Mouse (Mus musculus): ENCODE measurements at regions not wholly inside any gene's neighbourhood (a gene's known extent, or its start where the extent isn't known, plus 50 kb on each side); places are given as distances from the start of the nearest gene placed in this dataset.

GRCm38 (mm10) chr16:50096563-50096962 is 296.2 kb downstream of the Cd47 start:
- peaks cover 3% of the 10 kb centered on the region; the same call in 1 of the 2 replicates for H3K4me1 ChIP-seq (ENCODE audit: control insufficient read depth, insufficient read depth, low read length)
- no peak overlapping the region for H3K4me3 ChIP-seq (ENCODE audit: low read length)
- ATAC-seq, result peak; percentile 91
- H3K27ac ChIP-seq (ENCODE audit: low read length), result peak overlapping the region; percentile 80
- no peak overlapping the region for H3K9ac ChIP-seq (ENCODE audit: low read depth, low read length)
- H3K27me3 ChIP-seq (replicated peaks; ENCODE audit: control insufficient read depth, insufficient read depth, low read length), result no peaks in the 10 kb centered on the region
- 69% methylated on average over 2 of the region's 2 CpGs for WGBS
- H3K9me3 ChIP-seq (ENCODE audit: control insufficient read depth, low read length), result no peaks in the 10 kb centered on the region
- H3K4me2 ChIP-seq (ENCODE audit: low read depth, low read length), result peak overlapping the region; percentile 18; the same call in 1 of the 2 replicates
- no peaks in the 10 kb centered on the region for H3K36me3 ChIP-seq (ENCODE audit: control insufficient read depth, insufficient read depth, low read length)

- Histone ChIP-seq H3K4me1 (ENCODE audit: control insufficient read depth, insufficient read depth, low read length) (no peaks in the 10 kb centered on the region), H3K27ac (ENCODE audit: low read length) (no peak overlapping the region), H3K9ac (ENCODE audit: low read depth, low read length) (no peak overlapping the region), H3K9me3 (ENCODE audit: control insufficient read depth, low read length) (no peaks in the 10 kb centered on the region), H3K36me3 (ENCODE audit: control insufficient read depth, insufficient read depth, low read length) (no peaks in the 10 kb centered on the region), H3K4me2 (ENCODE audit: low read depth, low read length) (no peak overlapping the region), H3K27me3 (replicated peaks; ENCODE audit: control insufficient read depth, insufficient read depth, low read length) (no peaks in the 10 kb centered on the region), H3K4me3 (ENCODE audit: low read length) (no peak overlapping the region)
- 62% methylated on average over 7 of the region's 7 CpGs for WGBS
- ATAC-seq, result peak; percentile 36; the same call in 1 of the 2 replicates
Measured at GRCm38 (mm10) chr16:50103340-50103739, 303.0 kb downstream of the Cd47 start.

GRCm38 (mm10) chr16:50118150-50118549 is 314.0 kb downstream of the Bbx start:
- no peak overlapping the region for H3K4me3 ChIP-seq (ENCODE audit: low read length)
- H3K4me2 ChIP-seq (ENCODE audit: low read depth, low read length), result no peak overlapping the region
- no peaks in the 10 kb centered on the region for H3K36me3 ChIP-seq (ENCODE audit: control insufficient read depth, insufficient read depth, low read length)
- no peaks in the 10 kb centered on the region for H3K4me1 ChIP-seq (ENCODE audit: control insufficient read depth, insufficient read depth, low read length)
- 95% methylated on average over 7 of the region's 7 CpGs for WGBS
- ATAC-seq, result no peak
- no peak overlapping the region for H3K9ac ChIP-seq (ENCODE audit: low read depth, low read length)
- no peaks in the 10 kb centered on the region for H3K9me3 ChIP-seq (ENCODE audit: control insufficient read depth, low read length)
- H3K27ac ChIP-seq (ENCODE audit: low read length), result no peak overlapping the region
- H3K27me3 ChIP-seq (replicated peaks; ENCODE audit: control insufficient read depth, insufficient read depth, low read length), result no peaks in the 10 kb centered on the region

- ATAC-seq, result no peak
- no peak overlapping the region for H3K4me3 ChIP-seq (ENCODE audit: low read length)
- no peaks in the 10 kb centered on the region for H3K4me1 ChIP-seq (ENCODE audit: control insufficient read depth, insufficient read depth, low read length)
- no peak overlapping the region for H3K27ac ChIP-seq (ENCODE audit: low read length)
- H3K4me2 ChIP-seq (ENCODE audit: low read depth, low read length), result no peak overlapping the region
- no peak overlapping the region for H3K9ac ChIP-seq (ENCODE audit: low read depth, low read length)
- H3K36me3 ChIP-seq (ENCODE audit: control insufficient read depth, insufficient read depth, low read length), result no peaks in the 10 kb centered on the region
- no peaks in the 10 kb centered on the region for H3K9me3 ChIP-seq (ENCODE audit: control insufficient read depth, low read length)
- H3K27me3 ChIP-seq (replicated peaks; ENCODE audit: control insufficient read depth, insufficient read depth, low read length), result no peaks in the 10 kb centered on the region
- 71% methylated on average over 2 of the region's 2 CpGs for WGBS
Measured at GRCm38 (mm10) chr16:50122460-50122859, 309.7 kb downstream of the Bbx start.

DNA sequence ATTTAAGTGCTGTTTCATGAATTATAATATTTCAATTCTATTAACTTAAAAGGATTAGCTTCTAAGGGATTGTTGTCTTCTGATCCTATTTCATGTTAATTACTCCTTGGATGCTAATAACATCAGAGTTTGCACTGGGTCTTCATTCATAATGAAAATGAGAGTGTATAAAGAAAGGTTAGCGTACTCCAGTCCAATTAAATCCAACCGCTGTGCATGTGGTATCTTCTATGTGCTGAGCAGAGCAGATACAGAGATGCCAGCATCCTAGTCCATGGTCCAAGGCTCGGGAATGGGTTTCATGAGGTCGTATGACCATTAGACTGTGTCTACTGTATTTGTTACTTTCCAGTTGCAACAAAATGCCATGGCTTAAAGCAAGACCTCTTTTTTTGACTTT is 307.5 kb downstream of the Bbx start:
- Histone ChIP-seq H3K27me3 (replicated peaks; ENCODE audit: control insufficient read depth, insufficient read depth, low read length) (no peaks in the 10 kb centered on the region), H3K27ac (ENCODE audit: low read length) (no peak overlapping the region), H3K4me2 (ENCODE audit: low read depth, low read length) (no peak overlapping the region), H3K9ac (ENCODE audit: low read depth, low read length) (no peak overlapping the region), H3K9me3 (ENCODE audit: control insufficient read depth, low read length) (no peaks in the 10 kb centered on the region), H3K4me3 (ENCODE audit: low read length) (no peak overlapping the region), H3K4me1 (ENCODE audit: control insufficient read depth, insufficient read depth, low read length) (no peaks in the 10 kb centered on the region), H3K36me3 (ENCODE audit: control insufficient read depth, insufficient read depth, low read length) (no peaks in the 10 kb centered on the region)
- no peak for ATAC-seq
- 91% methylated on average over 4 of the region's 4 CpGs for WGBS

DNA sequence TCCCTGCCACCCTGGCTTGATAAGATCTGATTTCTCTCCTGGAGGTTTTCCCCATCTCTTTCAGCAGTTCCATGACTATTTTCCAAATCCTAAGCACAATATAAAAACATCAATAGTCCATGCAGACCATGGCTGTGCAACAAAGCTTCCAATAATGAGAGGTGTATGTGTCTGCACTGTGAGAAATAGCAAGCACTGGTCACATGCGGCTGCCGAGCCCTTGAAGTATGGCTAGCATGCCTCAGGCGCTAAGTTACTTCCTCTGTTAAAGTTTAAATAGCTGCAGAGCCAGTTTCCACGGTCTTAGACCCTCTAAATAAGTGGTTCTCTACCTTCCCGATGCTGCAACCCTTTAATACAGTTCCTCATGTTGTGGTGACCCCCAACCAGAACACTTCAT is 306.6 kb downstream of the Bbx start:
- ATAC-seq, result no peak
- Histone ChIP-seq H3K4me3 (ENCODE audit: low read length) (no peak overlapping the region), H3K27me3 (replicated peaks; ENCODE audit: control insufficient read depth, insufficient read depth, low read length) (no peaks in the 10 kb centered on the region), H3K9ac (ENCODE audit: low read depth, low read length) (no peak overlapping the region), H3K9me3 (ENCODE audit: control insufficient read depth, low read length) (no peaks in the 10 kb centered on the region), H3K4me2 (ENCODE audit: low read depth, low read length) (no peak overlapping the region), H3K36me3 (ENCODE audit: control insufficient read depth, insufficient read depth, low read length) (no peaks in the 10 kb centered on the region), H3K4me1 (ENCODE audit: control insufficient read depth, insufficient read depth, low read length) (no peaks in the 10 kb centered on the region), H3K27ac (ENCODE audit: low read length) (no peak overlapping the region)
- 54% methylated on average over 5 of the region's 5 CpGs for WGBS

- WGBS, result 88% methylated on average over 2 of the region's 2 CpGs
- ATAC-seq, result no peak
- no peak overlapping the region for H3K27ac ChIP-seq (ENCODE audit: low read length)
- no peaks in the 10 kb centered on the region for H3K27me3 ChIP-seq (replicated peaks; ENCODE audit: control insufficient read depth, insufficient read depth, low read length)
- no peak overlapping the region for H3K9ac ChIP-seq (ENCODE audit: low read depth, low read length)
- H3K4me1 ChIP-seq (ENCODE audit: control insufficient read depth, insufficient read depth, low read length), result no peaks in the 10 kb centered on the region
- H3K36me3 ChIP-seq (ENCODE audit: control insufficient read depth, insufficient read depth, low read length), result no peaks in the 10 kb centered on the region
- no peak overlapping the region for H3K4me3 ChIP-seq (ENCODE audit: low read length)
- H3K9me3 ChIP-seq (ENCODE audit: control insufficient read depth, low read length), result no peaks in the 10 kb centered on the region
- H3K4me2 ChIP-seq (ENCODE audit: low read depth, low read length), result no peak overlapping the region
Measured at GRCm38 (mm10) chr16:50131406-50131805, 300.8 kb downstream of the Bbx start.

All from intestine, embryonic 16.5 days (tissue).